Mouse (Mus musculus): ENCODE measurements around the gene Grik3. TPM values are rescaled to one million over a fixed set of nuclear protein-coding genes. Genes with fewer than 3 reads are reported as not detected.

Gene Grik3
- polyA plus RNA-seq, 1 experiment from 2014 or later: 0.15 TPM

DNA sequence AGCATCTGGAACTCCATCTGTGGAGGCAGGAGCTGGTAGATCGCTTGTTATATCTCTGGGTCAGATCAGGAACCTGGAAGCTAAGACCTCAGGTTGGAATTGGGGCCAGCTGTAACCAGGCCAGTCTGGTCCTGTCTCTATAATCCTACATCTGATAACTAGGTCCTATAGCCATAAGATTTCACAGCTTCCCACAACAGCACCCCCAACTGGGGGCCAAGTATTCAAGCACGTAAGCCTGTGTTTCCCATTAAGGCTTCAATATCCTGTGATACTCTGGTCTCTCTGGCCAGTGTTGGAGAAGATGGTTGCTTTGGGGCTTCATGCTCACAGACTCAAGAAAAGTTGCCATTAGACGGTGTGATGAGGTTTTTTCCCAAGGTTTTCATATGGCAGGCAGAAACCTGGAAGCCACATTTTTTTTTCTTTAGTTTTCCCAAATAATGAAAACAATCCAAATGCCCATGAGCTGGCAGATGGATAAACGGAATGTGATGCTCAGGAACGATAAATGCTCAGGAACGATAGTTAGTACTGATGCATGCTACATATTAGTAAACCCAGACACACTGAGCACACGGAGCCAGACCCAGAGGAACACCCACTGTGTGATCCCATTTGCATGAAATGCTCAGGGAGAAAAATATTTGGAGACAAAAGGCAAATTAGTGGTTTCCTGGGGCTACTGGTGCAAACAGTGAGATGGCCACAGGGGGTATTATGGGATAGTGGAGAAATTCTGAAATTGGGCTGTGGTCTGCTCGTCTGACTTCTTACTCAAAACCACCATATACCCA is 128.2 kb downstream of the Grik3 start:
- WGBS: 76% methylated on average over 8 of the region's 8 CpGs
- H3K36me3 ChIP-seq: no peaks in the 10 kb centered on the region
- H3K4me1 ChIP-seq: no peaks in the 10 kb centered on the region
- H3K27me3 ChIP-seq (ENCODE audit: insufficient read depth, poor library complexity, severe bottlenecking): no peaks in the 10 kb centered on the region
- no peak overlapping the region for H3K4me3 ChIP-seq
- no peak for DNase-seq (ENCODE audit: low spot score)
- H3K27ac ChIP-seq: no peak overlapping the region
- H3K9me3 ChIP-seq: no peaks in the 10 kb centered on the region

DNA sequence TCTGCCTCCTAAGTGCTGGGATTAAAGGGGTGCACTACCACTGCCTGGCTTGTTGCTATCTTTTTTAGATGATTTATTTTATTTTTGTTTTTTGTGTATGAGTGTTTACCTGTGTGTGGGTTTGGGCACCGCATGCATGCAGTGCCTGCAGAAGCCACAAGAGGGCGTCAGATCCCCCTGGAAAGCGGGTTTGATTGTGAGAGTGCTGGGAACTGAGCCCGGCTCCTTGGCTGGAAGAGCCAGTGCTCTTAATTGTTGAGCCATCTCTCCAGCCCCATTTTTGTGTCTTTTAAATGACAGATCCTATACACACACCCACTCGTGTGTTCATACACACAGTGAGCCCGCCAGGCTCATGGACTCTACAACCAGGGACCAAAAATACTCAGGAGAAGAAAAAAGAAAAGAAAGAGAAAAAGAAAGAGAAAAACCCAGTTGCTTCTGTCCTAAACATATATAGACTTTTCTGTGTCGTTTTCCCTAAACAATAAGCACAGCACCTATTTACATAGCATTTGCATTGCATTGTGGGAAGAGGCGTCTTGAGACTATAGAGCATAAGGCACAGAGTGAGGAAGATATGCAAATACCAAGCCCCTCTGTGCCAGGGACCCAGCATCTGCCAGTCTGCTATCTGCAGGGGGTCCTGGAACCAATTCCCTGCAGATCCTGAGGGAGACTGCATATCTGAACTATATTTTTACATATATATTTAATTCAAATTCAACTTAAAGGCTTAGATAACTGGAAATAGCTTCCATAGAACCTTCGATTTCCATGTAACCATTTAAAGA is 134.6 kb downstream of the Grik3 start:
- no peak overlapping the region for H3K27ac ChIP-seq
- no peaks in the 10 kb centered on the region for H3K36me3 ChIP-seq
- H3K9me3 ChIP-seq: no peaks in the 10 kb centered on the region
- H3K27me3 ChIP-seq (ENCODE audit: insufficient read depth, poor library complexity, severe bottlenecking): no peaks in the 10 kb centered on the region
- no peak overlapping the region for H3K4me3 ChIP-seq
- DNase-seq (ENCODE audit: low spot score): no peak
- H3K4me1 ChIP-seq: no peaks in the 10 kb centered on the region
- WGBS: 83% methylated on average over 9 of the region's 9 CpGs

- Histone ChIP-seq H3K27me3 (ENCODE audit: insufficient read depth, poor library complexity, severe bottlenecking) (no peaks in the 10 kb centered on the region), H3K36me3 (no peaks in the 10 kb centered on the region), H3K27ac (no peak overlapping the region), H3K4me1 (0 out of 2 replicates have a peak, but pooled peaks cover 10% of the 10 kb centered on the region), H3K4me3 (no peak overlapping the region), H3K9me3 (no peaks in the 10 kb centered on the region)
- WGBS: 72% methylated on average over 4 of the region's 4 CpGs
- no peak for DNase-seq (ENCODE audit: low spot score)
These were observed 139.0 kb downstream of the Grik3 start for GRCm38 (mm10) chr4:125629544-125629943.

DNA sequence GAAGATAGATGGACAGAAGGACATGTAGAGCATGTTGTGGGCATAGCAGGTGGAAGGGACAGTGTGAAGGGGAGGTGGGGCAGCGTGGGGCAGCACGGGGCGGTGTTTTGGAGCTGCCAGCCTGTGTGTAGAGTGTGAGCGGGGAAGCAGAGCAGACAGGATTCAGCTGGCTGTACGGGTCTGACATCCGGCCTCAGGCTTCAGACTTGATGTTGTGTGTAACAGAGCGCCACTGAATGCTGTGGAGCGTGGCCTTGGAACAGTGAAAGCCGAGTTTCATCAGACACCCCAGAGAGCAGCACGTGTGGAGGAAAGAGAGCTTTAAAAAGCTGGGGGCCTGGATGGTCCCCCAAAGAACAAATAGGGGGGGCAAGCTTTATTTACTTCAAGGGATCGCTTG is 144.5 kb downstream of the Grik3 start:
- no peak overlapping the region for H3K4me3 ChIP-seq
- H3K27ac ChIP-seq: no peak overlapping the region; the same call in 1 of the 2 replicates
- H3K27me3 ChIP-seq (ENCODE audit: insufficient read depth, poor library complexity, severe bottlenecking): no peaks in the 10 kb centered on the region
- no peaks in the 10 kb centered on the region for H3K9me3 ChIP-seq
- H3K36me3 ChIP-seq: no peaks in the 10 kb centered on the region
- peaks cover 51% of the 10 kb centered on the region for H3K4me1 ChIP-seq
- no peak for DNase-seq (ENCODE audit: low spot score)
- 87% methylated on average over 11 of the region's 11 CpGs for WGBS

DNA sequence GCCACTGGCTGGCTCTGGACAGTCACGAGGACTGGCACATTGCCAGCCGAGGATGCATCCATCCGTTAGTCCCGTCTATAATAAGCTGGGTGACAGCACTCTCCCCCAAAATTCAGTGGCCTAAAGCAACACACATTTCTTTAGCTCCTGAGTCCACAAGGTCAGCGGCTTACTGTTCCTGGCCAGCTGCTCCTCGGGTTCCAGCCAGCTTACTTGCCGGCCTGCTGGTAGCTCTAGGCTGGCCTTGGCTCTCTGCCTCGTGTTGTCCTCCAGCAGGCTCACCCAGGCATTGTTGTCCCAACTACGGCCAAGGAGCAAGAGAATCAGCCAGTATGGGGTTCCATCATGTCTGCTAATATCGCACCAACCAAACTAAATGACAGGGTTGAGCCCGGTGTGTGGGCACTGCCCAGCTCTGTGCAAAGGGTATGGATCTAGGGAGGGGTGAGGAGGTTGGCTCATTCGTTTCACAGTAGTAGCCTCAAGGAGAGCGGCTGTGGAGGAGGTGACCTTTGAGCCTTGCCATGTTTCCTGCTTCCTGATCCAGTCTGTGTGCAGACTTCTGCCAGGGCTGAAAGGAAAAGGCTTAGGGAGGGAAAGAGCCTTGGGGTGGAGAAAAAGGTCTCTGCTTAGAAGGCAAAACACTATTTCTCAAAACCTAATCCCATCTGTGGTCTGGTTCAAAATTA is 146.3 kb downstream of the Grik3 start:
- peaks cover 68% of the 10 kb centered on the region for H3K4me1 ChIP-seq
- H3K4me3 ChIP-seq: no peak overlapping the region
- H3K27ac ChIP-seq: peak overlapping the region; percentile 65
- H3K36me3 ChIP-seq: no peaks in the 10 kb centered on the region
- no peaks in the 10 kb centered on the region for H3K27me3 ChIP-seq (ENCODE audit: insufficient read depth, poor library complexity, severe bottlenecking)
- DNase-seq (ENCODE audit: low spot score): no peak
- H3K9me3 ChIP-seq: no peaks in the 10 kb centered on the region
- 74% methylated on average over 13 of the region's 13 CpGs for WGBS

DNA sequence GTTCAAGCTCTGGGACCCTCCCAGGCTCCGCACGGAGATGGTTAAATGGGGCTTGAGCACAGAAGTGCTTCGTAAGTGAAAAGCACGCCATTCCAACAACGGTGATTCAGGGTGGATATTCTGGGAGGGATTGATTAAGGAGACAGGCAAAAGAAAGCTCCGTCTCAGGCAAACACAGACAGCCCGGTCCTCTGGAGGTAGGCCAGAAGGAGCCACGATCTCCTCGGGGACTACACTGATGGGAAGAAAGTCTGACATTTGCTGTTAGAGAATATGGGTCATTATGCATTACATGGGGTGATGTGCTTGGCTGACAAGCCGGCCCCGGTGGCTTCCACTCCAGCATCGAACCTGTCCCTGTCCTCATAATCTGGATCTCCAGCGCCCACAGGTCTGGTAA is 146.9 kb downstream of the Grik3 start:
- peaks cover 74% of the 10 kb centered on the region for H3K4me1 ChIP-seq
- no peaks in the 10 kb centered on the region for H3K27me3 ChIP-seq (ENCODE audit: insufficient read depth, poor library complexity, severe bottlenecking)
- WGBS: 73% methylated on average over 13 of the region's 13 CpGs
- H3K27ac ChIP-seq: peak overlapping the region; percentile 65; the same call in 1 of the 2 replicates
- H3K9me3 ChIP-seq: no peaks in the 10 kb centered on the region
- no peak for DNase-seq (ENCODE audit: low spot score)
- H3K36me3 ChIP-seq: no peaks in the 10 kb centered on the region
- no peak overlapping the region for H3K4me3 ChIP-seq

- WGBS: 41% methylated on average over 9 of the region's 9 CpGs
- Histone ChIP-seq H3K4me1 (peaks cover 76% of the 10 kb centered on the region), H3K36me3 (no peaks in the 10 kb centered on the region), H3K9me3 (no peaks in the 10 kb centered on the region), H3K4me3 (no peak overlapping the region), H3K27me3 (ENCODE audit: insufficient read depth, poor library complexity, severe bottlenecking) (no peaks in the 10 kb centered on the region), H3K27ac (peak overlapping the region; percentile 88)
- DNase-seq (ENCODE audit: low spot score): no peak
These were observed 150.0 kb downstream of the Grik3 start for GRCm38 (mm10) chr4:125640520-125640919.

- peak; percentile 93 for DNase-seq (ENCODE audit: low spot score)
- H3K4me1 ChIP-seq: peaks cover 75% of the 10 kb centered on the region
- H3K4me3 ChIP-seq: no peak overlapping the region
- H3K9me3 ChIP-seq: no peaks in the 10 kb centered on the region
- peak overlapping the region; percentile 88 for H3K27ac ChIP-seq
- no peaks in the 10 kb centered on the region for H3K27me3 ChIP-seq (ENCODE audit: insufficient read depth, poor library complexity, severe bottlenecking)
- 44% methylated on average over 15 of the region's 15 CpGs for WGBS
- no peaks in the 10 kb centered on the region for H3K36me3 ChIP-seq
These were observed 150.6 kb downstream of the Grik3 start for GRCm38 (mm10) chr4:125640921-125641663.

- Histone ChIP-seq H3K27ac (no peak overlapping the region), H3K4me1 (peaks cover 37% of the 10 kb centered on the region), H3K36me3 (no peaks in the 10 kb centered on the region), H3K9me3 (no peaks in the 10 kb centered on the region), H3K4me3 (no peak overlapping the region), H3K27me3 (ENCODE audit: insufficient read depth, poor library complexity, severe bottlenecking) (peaks cover 17% of the 10 kb centered on the region)
- WGBS: 74% methylated on average over 23 of the region's 23 CpGs
- DNase-seq (ENCODE audit: low spot score): no peak
These were observed 154.4 kb downstream of the Grik3 start for GRCm38 (mm10) chr4:125644581-125645568.

GRCm38 (mm10) chr4:125651676-125652246 is 161.3 kb downstream of the Grik3 start:
- H3K9me3 ChIP-seq: no peaks in the 10 kb centered on the region
- 45% methylated on average over 24 of the region's 24 CpGs for WGBS
- peaks cover 45% of the 10 kb centered on the region for H3K27me3 ChIP-seq (ENCODE audit: insufficient read depth, poor library complexity, severe bottlenecking)
- no peak overlapping the region for H3K4me3 ChIP-seq
- DNase-seq (ENCODE audit: low spot score): no peak
- H3K4me1 ChIP-seq: peaks cover 10% of the 10 kb centered on the region
- H3K27ac ChIP-seq: 0 out of 2 replicates have a peak overlapping the region, but pooled peaks have one; percentile 3
- no peaks in the 10 kb centered on the region for H3K36me3 ChIP-seq

DNA sequence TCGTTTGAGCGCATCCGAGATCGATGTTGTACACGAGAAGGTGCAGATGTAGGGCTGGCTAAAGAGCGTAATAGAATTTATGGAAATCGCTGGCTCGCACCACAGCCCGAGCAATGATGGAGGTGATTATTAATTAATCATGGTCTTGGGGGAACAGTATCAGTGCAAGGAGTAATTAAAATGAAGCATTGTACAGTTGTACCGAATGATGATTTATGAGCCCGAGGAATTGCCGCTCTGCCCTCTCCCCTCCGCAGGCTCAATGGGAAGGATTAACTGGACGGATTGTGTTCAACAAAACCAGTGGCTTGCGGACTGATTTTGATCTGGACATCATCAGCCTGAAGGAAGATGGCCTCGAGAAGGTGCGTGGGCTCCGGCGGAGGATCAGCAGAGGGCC is 165.5 kb downstream of the Grik3 start:
- H3K27me3 ChIP-seq (ENCODE audit: insufficient read depth, poor library complexity, severe bottlenecking): peaks cover 32% of the 10 kb centered on the region
- no peaks in the 10 kb centered on the region for H3K36me3 ChIP-seq
- WGBS: 87% methylated on average over 19 of the region's 19 CpGs
- no peak for DNase-seq (ENCODE audit: low spot score)
- H3K4me1 ChIP-seq: peaks cover 14% of the 10 kb centered on the region
- no peak overlapping the region for H3K27ac ChIP-seq
- no peaks in the 10 kb centered on the region for H3K9me3 ChIP-seq
- no peak overlapping the region for H3K4me3 ChIP-seq
